1 mouse cellular context compared by ENCODE assay signal in the genomic region with DNA sequence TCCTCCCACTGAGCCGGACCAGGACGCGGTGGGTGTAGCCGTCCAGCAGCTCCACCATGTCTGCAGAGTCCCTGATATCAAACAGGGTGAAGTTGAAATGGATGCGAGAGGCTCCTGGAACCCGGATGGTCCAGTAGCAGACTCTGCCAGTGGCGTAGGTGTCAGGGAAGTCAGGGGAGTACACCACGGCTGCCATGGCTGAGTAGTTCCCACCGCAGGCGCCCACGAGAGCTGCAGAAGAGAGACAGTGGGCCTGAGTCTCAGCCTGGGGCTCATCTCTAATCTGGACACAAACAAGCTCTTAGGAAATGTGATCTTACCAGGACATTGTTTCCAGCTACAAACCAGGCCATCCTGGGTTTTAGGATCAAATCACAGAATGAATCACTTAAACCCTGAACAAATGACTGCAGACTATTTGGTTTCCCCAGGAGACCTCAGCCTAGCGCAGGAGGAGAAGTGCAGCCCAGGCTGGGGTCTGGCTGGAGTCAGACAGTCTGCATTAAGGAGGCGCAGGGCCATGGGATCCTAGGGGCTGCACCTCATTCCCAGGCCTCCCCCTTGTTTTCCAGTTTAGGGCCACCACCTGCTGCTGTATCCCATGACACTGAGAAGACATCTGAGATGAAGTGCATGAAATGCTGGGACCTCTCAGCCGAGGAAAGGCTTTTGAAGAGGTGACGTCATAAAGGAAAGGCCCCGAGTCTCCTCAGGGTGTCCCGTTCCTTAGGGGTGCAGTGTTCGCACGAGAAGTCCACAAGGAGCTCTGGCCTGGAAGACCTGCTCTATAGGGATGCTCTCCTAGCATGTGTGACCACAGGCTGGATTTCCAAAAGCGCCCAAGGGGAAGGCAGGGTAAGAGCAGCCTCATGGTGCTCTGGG.
A peak's percentile ranks its signal among the peaks of the same experiment; 100 is the strongest.
TF ChIP-seq lines count a peak whose summit lies in the region.

No protein-coding gene starts in this region.

TF ChIP-seq in myocyte, 11 proteins besides CTCF, POLR2A, EP300 and RAD21 (continued from another document):
- TF ChIP-seq CEBPB (IDR thresholded peaks at IDR 0.05; ENCODE audit: insufficient read depth, poor library complexity, severe bottlenecking) (no peak), E2F4 (IDR thresholded peaks at IDR 0.05; ENCODE audit: insufficient read depth) (no peak), USF1 (IDR thresholded peaks at IDR 0.05; ENCODE audit: low read depth) (no peak), MYOD1 (IDR thresholded peaks at IDR 0.05; ENCODE audit: control insufficient read depth in 1 of 3, insufficient read length in 2 of 3, low read depth in 2 of 3) (peak in 2 of 3 experiments; percentile 46 to 72), TCF12 (IDR thresholded peaks at IDR 0.05; ENCODE audit: insufficient read depth, poor library complexity, severe bottlenecking) (no peak)
